Mouse (Mus musculus): ENCODE measurements around the gene Dpf3. TPM values are rescaled to one million over a fixed set of nuclear protein-coding genes. Genes with fewer than 3 reads are reported as not detected.

The Dpf3 gene
- total RNA-seq, 1 experiment from 2014 or later, result 5.2 TPM

GRCm38 (mm10) chr12:83268504-83268922 lies 219.0 kb downstream of the Dpf3 start:
- no peak for ATAC-seq (replicated peaks; ENCODE audit: insufficient number of reproducible peaks, low FRiP score, low TSS enrichment, poor library complexity, severe bottlenecking)

GRCm38 (mm10) chr12:83260540-83260939 lies 227.0 kb downstream of the Dpf3 start:
- no peak for ATAC-seq (replicated peaks; ENCODE audit: insufficient number of reproducible peaks, low FRiP score, low TSS enrichment, poor library complexity, severe bottlenecking)

GRCm38 (mm10) chr12:83254399-83254798 lies 233.1 kb downstream of the Dpf3 start:
- no peak for ATAC-seq (replicated peaks; ENCODE audit: insufficient number of reproducible peaks, low FRiP score, low TSS enrichment, poor library complexity, severe bottlenecking)

- no peak for ATAC-seq (replicated peaks; ENCODE audit: insufficient number of reproducible peaks, low FRiP score, low TSS enrichment, poor library complexity, severe bottlenecking)
These were observed 238.4 kb downstream of the Dpf3 start for GRCm38 (mm10) chr12:83249066-83249465.

GRCm38 (mm10) chr12:83248636-83249035 lies 238.9 kb downstream of the Dpf3 start:
- ATAC-seq (replicated peaks; ENCODE audit: insufficient number of reproducible peaks, low FRiP score, low TSS enrichment, poor library complexity, severe bottlenecking), result no peak

GRCm38 (mm10) chr12:83247669-83248068 lies 239.8 kb downstream of the Dpf3 start:
- no peak for ATAC-seq (replicated peaks; ENCODE audit: insufficient number of reproducible peaks, low FRiP score, low TSS enrichment, poor library complexity, severe bottlenecking)

- no peak for ATAC-seq (replicated peaks; ENCODE audit: insufficient number of reproducible peaks, low FRiP score, low TSS enrichment, poor library complexity, severe bottlenecking)
These were observed 246.5 kb downstream of the Dpf3 start for GRCm38 (mm10) chr12:83241022-83241421.

- no peak for ATAC-seq (replicated peaks; ENCODE audit: insufficient number of reproducible peaks, low FRiP score, low TSS enrichment, poor library complexity, severe bottlenecking)
These were observed 246.9 kb downstream of the Dpf3 start for GRCm38 (mm10) chr12:83240571-83240970.

GRCm38 (mm10) chr12:83235781-83236180 lies 251.7 kb downstream of the Dpf3 start:
- ATAC-seq (replicated peaks; ENCODE audit: insufficient number of reproducible peaks, low FRiP score, low TSS enrichment, poor library complexity, severe bottlenecking), result no peak

- no peak for ATAC-seq (replicated peaks; ENCODE audit: insufficient number of reproducible peaks, low FRiP score, low TSS enrichment, poor library complexity, severe bottlenecking)
These were observed 252.5 kb downstream of the Dpf3 start for GRCm38 (mm10) chr12:83234981-83235380.

GRCm38 (mm10) chr12:83233651-83234050 lies 253.9 kb downstream of the Dpf3 start:
- ATAC-seq (replicated peaks; ENCODE audit: insufficient number of reproducible peaks, low FRiP score, low TSS enrichment, poor library complexity, severe bottlenecking), result no peak

- no peak for ATAC-seq (replicated peaks; ENCODE audit: insufficient number of reproducible peaks, low FRiP score, low TSS enrichment, poor library complexity, severe bottlenecking)
These were observed 254.6 kb downstream of the Dpf3 start for GRCm38 (mm10) chr12:83232916-83233315.

- ATAC-seq (replicated peaks; ENCODE audit: insufficient number of reproducible peaks, low FRiP score, low TSS enrichment, poor library complexity, severe bottlenecking), result no peak
These were observed 256.3 kb downstream of the Dpf3 start for GRCm38 (mm10) chr12:83231258-83231657.

GRCm38 (mm10) chr12:83229683-83230082 lies 257.8 kb downstream of the Dpf3 start:
- ATAC-seq (replicated peaks; ENCODE audit: insufficient number of reproducible peaks, low FRiP score, low TSS enrichment, poor library complexity, severe bottlenecking), result no peak

- no peak for ATAC-seq (replicated peaks; ENCODE audit: insufficient number of reproducible peaks, low FRiP score, low TSS enrichment, poor library complexity, severe bottlenecking)
These were observed 260.5 kb downstream of the Dpf3 start for GRCm38 (mm10) chr12:83227014-83227413.

- ATAC-seq (replicated peaks; ENCODE audit: insufficient number of reproducible peaks, low FRiP score, low TSS enrichment, poor library complexity, severe bottlenecking), result no peak
These were observed 266.6 kb downstream of the Dpf3 start for GRCm38 (mm10) chr12:83220964-83221363.

- no peak for ATAC-seq (replicated peaks; ENCODE audit: insufficient number of reproducible peaks, low FRiP score, low TSS enrichment, poor library complexity, severe bottlenecking)
These were observed 273.6 kb downstream of the Dpf3 start for GRCm38 (mm10) chr12:83213879-83214341.

- ATAC-seq (replicated peaks; ENCODE audit: insufficient number of reproducible peaks, low FRiP score, low TSS enrichment, poor library complexity, severe bottlenecking), result no peak
These were observed 275.5 kb downstream of the Dpf3 start for GRCm38 (mm10) chr12:83211976-83212375.

GRCm38 (mm10) chr12:83211146-83211822 lies 276.2 kb downstream of the Dpf3 start:
- no peak for ATAC-seq (replicated peaks; ENCODE audit: insufficient number of reproducible peaks, low FRiP score, low TSS enrichment, poor library complexity, severe bottlenecking)

- no peak for ATAC-seq (replicated peaks; ENCODE audit: insufficient number of reproducible peaks, low FRiP score, low TSS enrichment, poor library complexity, severe bottlenecking)
These were observed 276.8 kb downstream of the Dpf3 start for GRCm38 (mm10) chr12:83210735-83211134.

GRCm38 (mm10) chr12:83210294-83210693 lies 277.2 kb downstream of the Dpf3 start:
- no peak for ATAC-seq (replicated peaks; ENCODE audit: insufficient number of reproducible peaks, low FRiP score, low TSS enrichment, poor library complexity, severe bottlenecking)
